Mouse (Mus musculus) neural tube, embryonic 13.5 days (tissue): ENCODE data around the gene Rps25. TPM values are rescaled to one million over a fixed set of nuclear protein-coding genes. Genes with fewer than 3 reads are reported as not detected.
"Not testable (repeated sequence)": the region's sequence is repeated elsewhere in the genome, so short reads cannot be mapped to it uniquely, and the experiment has no call there.

Experiments used
- ATAC-seq: fragments of 200-750 bp; cut with Nextera tagmentation; 2 replicates; pipeline ENCODE4 v1.8.0; 2017; ENCODE audit warnings: low read depth, mild to moderate bottlenecking, moderate TSS enrichment, moderate library complexity
- H3K27ac ChIP-seq: fragments of 300-500 bp; sonication (generic); replicated peaks from 2 replicates; pipeline ENCODE4 v1.5.1; 2015; ENCODE audit warnings: moderate library complexity, mild to moderate bottlenecking, inconsistent platforms
- H3K27me3 ChIP-seq: fragments of 300-500 bp; sonication (generic); 2 replicates; pipeline ENCODE4 v1.6.1; 2015; ENCODE audit warnings: mild to moderate bottlenecking, inconsistent platforms
- H3K36me3 ChIP-seq: fragments of 300-500 bp; sonication (generic); 2 replicates; pipeline ENCODE4 v1.6.1; 2015; ENCODE audit warnings: mild to moderate bottlenecking, inconsistent platforms
- H3K4me1 ChIP-seq: fragments of 300-500 bp; sonication (generic); replicated peaks from 2 replicates; pipeline ENCODE4 v1.6.1; 2015; ENCODE audit warnings: inconsistent platforms
- H3K4me2 ChIP-seq: fragments of 300-500 bp; sonication (generic); 2 replicates; pipeline ENCODE4 v1.6.1; 2015; ENCODE audit warnings: inconsistent platforms, mild to moderate bottlenecking, moderate library complexity
- H3K4me3 ChIP-seq: fragments of 300-500 bp; sonication (generic); 2 replicates; pipeline ENCODE4 v1.5.1; 2015; ENCODE audit warnings: mild to moderate bottlenecking, inconsistent platforms
- H3K9ac ChIP-seq: fragments of 300-500 bp; sonication (generic); 2 replicates; pipeline ENCODE4 v1.6.1; 2015; ENCODE audit warnings: moderate library complexity, mild to moderate bottlenecking, inconsistent platforms
- H3K9me3 ChIP-seq: fragments of 300-500 bp; sonication (generic); 2 replicates; pipeline ENCODE4 v1.6.1; 2016; ENCODE audit warnings: inconsistent platforms
- WGBS: fragments of 180-500 bp; shearing (Covaris S2); methylation state at CpG from one replicate; pipeline ENCODE4 v1.1.7; 2015; 5-methylcytosine and 5-hydroxymethylcytosine counted together
- polyA plus RNA-seq: library from polyadenylated mRNA; unstranded; fragments of >200 nt; fragmentation: Nextera tagmentation; extraction: Ambion mirVana; gene quantifications from 2 replicates; pipeline ENCODE4 v1.2.1, GENCODE M21; 2015

The Rps25 gene
- polyA plus RNA-seq, 1 experiment from 2014 or later = 1,179 TPM

DNA sequence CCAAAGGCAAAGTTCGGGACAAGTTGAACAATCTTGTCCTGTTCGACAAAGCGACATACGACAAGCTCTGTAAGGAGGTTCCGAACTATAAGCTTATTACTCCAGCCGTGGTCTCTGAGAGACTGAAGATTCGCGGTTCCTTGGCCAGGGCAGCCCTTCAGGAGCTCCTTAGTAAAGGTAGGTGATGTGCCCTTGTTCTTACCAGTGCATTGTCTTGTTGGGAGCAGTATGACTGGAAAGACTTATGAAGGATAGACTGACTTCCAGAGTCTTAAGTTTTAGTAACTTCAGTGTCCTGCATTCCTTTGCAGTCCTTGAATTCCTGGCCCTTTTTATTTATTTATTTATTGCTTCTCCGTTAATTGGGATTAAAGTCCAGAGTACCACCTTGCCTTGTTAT, 1.8 kb downstream of the Rps25 start:
- H3K27ac ChIP-seq, ATAC-seq, H3K27me3 ChIP-seq, H3K9me3 ChIP-seq: not testable (repeated sequence)
- 86% methylated on average over 9 of the region's 9 CpGs for WGBS
- H3K4me2 ChIP-seq = peak overlapping the region; percentile 86
- peaks cover 69% of the 10 kb centered on the region for H3K36me3 ChIP-seq
- 0 out of 2 replicates have a peak overlapping the region, but pooled peaks have one; percentile 85 for H3K9ac ChIP-seq
- peak overlapping the region; percentile 78 for H3K4me3 ChIP-seq
- H3K4me1 ChIP-seq = peaks cover 31% of the 10 kb centered on the region

DNA sequence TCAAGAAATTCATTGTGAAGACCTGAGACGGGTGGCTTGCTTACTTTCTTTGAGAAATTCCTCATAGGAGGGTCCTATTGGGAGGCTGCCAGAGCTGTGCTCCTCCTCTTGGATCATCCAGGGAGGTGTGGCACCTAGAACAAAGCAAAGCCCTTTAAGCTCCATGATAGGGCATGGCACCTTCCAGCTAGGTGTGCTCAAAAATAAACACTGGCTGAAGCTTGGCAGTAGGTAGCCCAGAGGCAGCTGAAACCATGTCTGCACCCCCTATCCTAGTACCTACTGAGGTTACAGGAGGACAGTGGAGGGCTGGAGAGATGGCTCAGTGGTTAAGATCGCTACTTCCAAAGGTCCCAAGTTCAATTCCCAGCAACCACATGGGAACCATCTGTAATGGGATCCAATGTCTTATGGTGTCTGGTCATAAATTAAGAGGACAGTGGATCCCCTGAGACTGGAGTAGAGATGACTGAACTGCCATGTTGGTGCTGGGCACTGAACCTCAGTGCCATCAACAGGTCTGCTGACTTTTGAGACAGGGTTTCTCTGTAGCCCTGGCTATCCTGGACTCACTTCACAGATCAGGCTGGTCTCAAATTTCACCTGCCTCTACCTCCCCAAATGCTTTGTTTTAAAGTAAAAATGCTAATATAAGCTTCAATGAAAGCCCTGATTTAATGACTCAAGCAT, 3.9 kb downstream of the Rps25 start:
- no peak overlapping the region for H3K4me3 ChIP-seq
- ATAC-seq = no peak
- peaks cover 65% of the 10 kb centered on the region for H3K36me3 ChIP-seq
- H3K27me3 ChIP-seq = no peaks in the 10 kb centered on the region
- H3K9me3 ChIP-seq = no peaks in the 10 kb centered on the region
- H3K4me1 ChIP-seq = peaks cover 21% of the 10 kb centered on the region
- WGBS = 87% methylated on average over 2 of the region's 2 CpGs
- no peak overlapping the region for H3K4me2 ChIP-seq
- H3K27ac ChIP-seq = no peak overlapping the region
- H3K9ac ChIP-seq = no peak overlapping the region

DNA sequence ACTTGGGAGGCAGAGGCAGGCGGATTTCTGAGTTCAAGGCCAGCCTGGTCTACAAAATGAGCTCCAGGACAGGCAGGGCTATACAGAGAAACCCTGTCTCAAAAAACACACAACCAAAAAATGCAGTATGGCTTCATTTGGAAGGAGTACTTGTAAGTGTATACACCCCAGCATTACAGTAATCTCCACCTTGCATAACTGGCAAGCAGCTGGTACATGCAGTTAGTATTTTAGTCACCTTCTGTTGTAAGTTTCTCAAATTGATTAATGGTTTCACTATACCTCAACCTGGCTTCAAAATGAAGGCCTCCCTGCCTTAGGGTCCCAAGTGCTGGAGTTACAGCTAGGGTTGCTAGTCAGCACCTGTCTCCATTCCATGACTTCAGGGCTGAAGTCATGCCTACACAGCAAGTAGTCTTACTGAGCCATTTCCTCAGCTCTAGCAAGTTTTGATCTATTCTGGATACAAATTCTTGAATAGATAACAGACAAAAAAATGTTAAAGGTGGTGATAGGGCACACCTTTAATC, 4.7 kb downstream of the Rps25 start:
- no peak overlapping the region for H3K4me2 ChIP-seq
- ATAC-seq = no peak
- H3K4me1 ChIP-seq = peaks cover 19% of the 10 kb centered on the region
- H3K27ac ChIP-seq = no peak overlapping the region
- H3K4me3 ChIP-seq = no peak overlapping the region
- 91% methylated on average over 1 of the region's 1 CpGs for WGBS
- peaks cover 71% of the 10 kb centered on the region for H3K36me3 ChIP-seq
- H3K27me3 ChIP-seq = no peaks in the 10 kb centered on the region
- H3K9ac ChIP-seq = no peak overlapping the region
- H3K9me3 ChIP-seq = no peaks in the 10 kb centered on the region

DNA sequence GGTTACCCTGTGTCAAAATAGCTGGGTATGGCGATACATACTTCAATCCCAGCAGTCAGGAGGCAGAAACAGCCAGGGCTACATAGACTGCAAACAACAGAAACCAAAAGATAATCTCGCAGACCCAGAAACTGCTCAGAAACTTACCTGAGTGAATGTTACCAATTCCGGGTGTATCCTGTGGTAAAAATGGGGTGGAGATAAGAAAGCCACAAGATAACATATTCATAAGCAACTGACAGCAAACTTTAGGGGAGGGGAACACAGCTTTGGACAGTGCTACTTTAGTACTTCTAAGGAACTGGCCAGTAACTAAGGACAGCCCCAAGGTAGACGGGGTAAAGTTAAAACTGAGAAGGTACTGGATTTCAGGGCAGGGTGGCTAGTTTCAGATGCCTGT, 5.4 kb downstream of the Rps25 start:
- no peak overlapping the region for H3K4me3 ChIP-seq
- H3K27me3 ChIP-seq = no peaks in the 10 kb centered on the region
- no peak for ATAC-seq
- peaks cover 23% of the 10 kb centered on the region for H3K4me1 ChIP-seq
- no peak overlapping the region for H3K9ac ChIP-seq
- peaks cover 71% of the 10 kb centered on the region for H3K36me3 ChIP-seq
- 89% methylated on average over 4 of the region's 4 CpGs for WGBS
- H3K4me2 ChIP-seq = no peak overlapping the region
- no peaks in the 10 kb centered on the region for H3K9me3 ChIP-seq
- H3K27ac ChIP-seq = no peak overlapping the region

DNA sequence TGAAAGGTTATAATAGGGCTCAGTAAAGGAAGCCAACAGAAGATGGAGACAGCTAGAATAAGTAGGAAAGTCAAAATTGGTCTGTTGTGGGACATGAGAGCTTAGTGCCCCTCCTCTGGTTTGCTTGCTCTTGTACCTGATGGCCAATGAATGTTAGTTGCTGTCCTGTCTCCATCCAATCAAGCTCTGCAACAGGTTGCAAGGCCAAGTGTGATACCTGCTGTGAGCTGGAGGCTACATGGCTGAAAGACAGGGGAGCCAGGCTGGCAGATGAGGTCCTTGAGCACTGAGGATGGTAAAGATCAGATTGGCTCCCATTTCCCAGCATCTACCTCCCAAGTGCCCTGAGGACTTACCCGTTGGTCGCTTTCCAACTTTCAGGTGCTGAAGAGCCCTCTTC, 5.8 kb downstream of the Rps25 start:
- WGBS = 93% methylated on average over 2 of the region's 2 CpGs
- peaks cover 71% of the 10 kb centered on the region for H3K36me3 ChIP-seq
- H3K4me2 ChIP-seq = no peak overlapping the region
- no peak for ATAC-seq
- H3K9ac ChIP-seq = no peak overlapping the region
- no peak overlapping the region for H3K27ac ChIP-seq
- no peaks in the 10 kb centered on the region for H3K27me3 ChIP-seq
- no peaks in the 10 kb centered on the region for H3K9me3 ChIP-seq
- peaks cover 26% of the 10 kb centered on the region for H3K4me1 ChIP-seq
- no peak overlapping the region for H3K4me3 ChIP-seq

DNA sequence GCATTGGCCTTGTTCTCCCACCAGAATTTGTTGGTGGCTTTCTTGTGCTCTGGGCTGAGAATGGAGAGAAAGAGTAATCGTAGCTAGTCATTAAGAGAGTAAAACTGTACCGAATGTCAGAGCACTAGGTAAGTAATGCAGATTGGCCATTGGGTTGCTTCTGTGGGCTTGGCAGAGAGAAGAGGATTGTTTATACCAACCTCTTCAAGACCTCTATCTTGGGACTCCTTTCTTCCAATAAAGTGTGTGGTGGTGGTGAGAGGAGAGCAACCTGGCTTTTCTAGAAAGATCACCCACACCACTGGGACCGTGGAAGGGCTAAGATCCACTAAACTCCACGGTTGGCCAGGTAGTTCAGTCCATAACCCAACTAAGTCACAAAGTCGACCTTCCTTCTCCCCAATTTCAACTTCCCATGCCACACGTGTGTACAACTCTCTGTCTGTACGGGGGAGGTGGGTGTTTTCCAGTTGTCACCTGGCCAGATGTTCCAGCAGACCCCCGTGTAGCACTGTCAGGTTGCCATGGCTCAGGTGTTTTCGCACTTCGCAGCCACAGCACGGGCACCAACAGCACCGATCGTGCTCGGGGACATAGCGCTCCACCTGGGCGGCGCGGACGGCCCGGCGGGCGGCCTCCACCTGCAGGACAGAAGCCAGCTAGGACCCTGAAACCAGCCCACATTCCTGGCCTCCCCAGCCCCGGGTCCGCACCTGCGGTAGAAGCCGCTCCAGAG, 10.4 kb downstream of the Rps25 start:
- Histone ChIP-seq H3K4me2 (peak overlapping the region; percentile 93), H3K9ac (peak overlapping the region; percentile 90), H3K36me3 (peaks cover 34% of the 10 kb centered on the region), H3K4me1 (peaks cover 22% of the 10 kb centered on the region), H3K9me3 (no peaks in the 10 kb centered on the region), H3K27me3 (no peaks in the 10 kb centered on the region), H3K4me3 (peak overlapping the region; percentile 86), H3K27ac (peak overlapping the region; percentile 87)
- WGBS = 9% methylated on average over 26 of the region's 26 CpGs
- peak; percentile 76 for ATAC-seq

GRCm38 (mm10) chr9:44417892-44418363, 11.0 kb downstream of the Rps25 start:
- Histone ChIP-seq H3K27me3 (no peaks in the 10 kb centered on the region), H3K4me2 (peak overlapping the region; percentile 93), H3K4me1 (peaks cover 22% of the 10 kb centered on the region), H3K36me3 (peaks cover 28% of the 10 kb centered on the region), H3K9ac (peak overlapping the region; percentile 90), H3K27ac (peak overlapping the region; percentile 87), H3K9me3 (no peaks in the 10 kb centered on the region), H3K4me3 (peak overlapping the region; percentile 86)
- under 1% methylated on average over 38 of the region's 38 CpGs for WGBS
- peak; percentile 87 for ATAC-seq

- WGBS = 78% methylated on average over 14 of the region's 14 CpGs
- peak within 1 kb of the TSS; percentile 86 for H3K4me3 ChIP-seq
- H3K9ac ChIP-seq = peak within 1 kb of the TSS; percentile 90
- no peaks in the 10 kb centered on the region for H3K27me3 ChIP-seq
- peaks cover 22% of the 10 kb centered on the region for H3K4me1 ChIP-seq
- H3K9me3 ChIP-seq = no peaks in the 10 kb centered on the region
- peak within 1 kb of the TSS; percentile 93 for H3K4me2 ChIP-seq
- 0 out of 2 replicates have a peak, but pooled peaks have one; percentile 3 for ATAC-seq
- peak within 1 kb of the TSS; percentile 87 for H3K27ac ChIP-seq
- H3K36me3 ChIP-seq = peaks cover 20% of the 10 kb centered on the region
Observed at GRCm38 (mm10) chr9:44418519-44419385, 11.8 kb downstream of the Rps25 start, which contains the start of gene Ccdc84. Gene Ccdc84 (minus strand): TSS chr9:44418569.

DNA sequence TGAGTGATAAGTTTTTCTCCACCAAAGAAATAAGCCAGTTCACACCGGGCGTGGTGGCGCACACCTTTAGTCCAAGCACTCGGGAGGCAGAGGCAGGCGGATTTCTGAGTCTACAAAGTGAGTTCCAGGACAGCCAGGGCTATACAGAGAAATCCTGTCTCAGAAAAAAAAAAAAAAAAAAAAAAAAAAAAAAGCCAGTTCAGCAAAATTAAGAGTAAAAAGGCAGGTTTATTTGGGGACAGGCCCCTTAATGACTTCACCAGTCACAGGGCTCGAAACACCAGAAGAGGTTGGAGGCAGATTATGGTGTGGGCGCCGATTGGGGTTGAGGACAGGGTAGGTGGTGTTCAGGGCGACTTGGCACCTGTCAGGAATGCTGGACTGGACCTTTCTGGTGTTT, 12.8 kb downstream of the Rps25 start:
- not testable (repeated sequence) for ATAC-seq
- 91% methylated on average over 9 of the region's 9 CpGs for WGBS
- peaks cover 12% of the 10 kb centered on the region; the same call in 1 of the 2 replicates for H3K36me3 ChIP-seq

DNA sequence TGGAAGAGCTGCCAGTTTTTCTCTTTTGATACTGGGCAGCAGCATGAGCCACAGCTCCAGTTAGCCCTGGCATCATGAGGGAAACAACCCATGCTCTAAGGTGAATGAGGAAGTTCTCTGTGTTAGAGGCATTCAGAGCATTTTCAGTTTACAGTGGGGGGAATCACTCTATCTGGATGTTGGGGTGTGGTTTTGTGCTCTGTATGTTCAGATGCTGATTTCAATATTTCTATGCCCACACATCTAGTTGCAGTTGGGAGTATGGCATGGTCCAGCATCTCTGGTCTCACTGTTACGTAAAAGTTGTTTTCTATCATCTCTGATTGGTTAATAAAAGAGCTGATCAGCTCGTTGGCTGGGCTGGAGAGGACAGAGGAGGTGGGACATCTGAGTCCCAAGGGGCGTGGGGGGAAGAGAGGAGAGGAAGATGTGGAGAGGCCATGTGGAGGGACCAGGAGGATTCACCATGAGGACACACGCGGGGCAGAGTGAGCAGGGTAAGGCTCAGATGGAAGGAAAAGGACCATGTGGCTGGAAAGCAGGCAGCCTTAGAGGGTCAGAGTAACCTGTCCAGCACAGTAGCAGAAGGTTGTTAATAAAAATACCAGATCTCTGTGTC, 13.4 kb downstream of the Rps25 start:
- Histone ChIP-seq H3K9me3 (no peaks in the 10 kb centered on the region), H3K4me1 (peaks cover 22% of the 10 kb centered on the region), H3K27ac (no peak overlapping the region), H3K36me3 (peaks cover 8% of the 10 kb centered on the region; the same call in 1 of the 2 replicates), H3K4me3 (no peak overlapping the region), H3K27me3 (no peaks in the 10 kb centered on the region), H3K4me2 (no peak overlapping the region), H3K9ac (no peak overlapping the region)
- 76% methylated on average over 5 of the region's 5 CpGs for WGBS
- ATAC-seq = no peak

More for the DNA sequence above, 12.8 kb downstream of the Rps25 start:
- not testable (repeated sequence) for H3K4me3 ChIP-seq, H3K27me3 ChIP-seq, H3K9me3 ChIP-seq, H3K27ac ChIP-seq, H3K4me2 ChIP-seq, H3K9ac ChIP-seq
- peaks cover 22% of the 10 kb centered on the region for H3K4me1 ChIP-seq

GRCm38 (mm10) chr9:44423576-44423975, 16.6 kb downstream of the Rps25 start:
- Histone ChIP-seq H3K4me2 (no peak overlapping the region), H3K4me1 (peaks cover 4% of the 10 kb centered on the region; the same call in 1 of the 2 replicates), H3K4me3 (no peak overlapping the region), H3K9me3 (no peaks in the 10 kb centered on the region), H3K27ac (no peak overlapping the region), H3K36me3 (no peaks in the 10 kb centered on the region), H3K9ac (no peak overlapping the region), H3K27me3 (no peaks in the 10 kb centered on the region)
- ATAC-seq = no peak
- 98% methylated on average over 4 of the region's 4 CpGs for WGBS
